Mouse (Mus musculus) spleen, embryonic (tissue): ENCODE data around the gene Mre11a.

Source experiments
- CTCF ChIA-PET: fragments of 350-600 bp; sonication (Branson Sonifier 250); formaldehyde crosslinking; loops from one replicate; lab custom pipeline; 2022; lab: Charles Lee

Mre11a gene

DNA sequence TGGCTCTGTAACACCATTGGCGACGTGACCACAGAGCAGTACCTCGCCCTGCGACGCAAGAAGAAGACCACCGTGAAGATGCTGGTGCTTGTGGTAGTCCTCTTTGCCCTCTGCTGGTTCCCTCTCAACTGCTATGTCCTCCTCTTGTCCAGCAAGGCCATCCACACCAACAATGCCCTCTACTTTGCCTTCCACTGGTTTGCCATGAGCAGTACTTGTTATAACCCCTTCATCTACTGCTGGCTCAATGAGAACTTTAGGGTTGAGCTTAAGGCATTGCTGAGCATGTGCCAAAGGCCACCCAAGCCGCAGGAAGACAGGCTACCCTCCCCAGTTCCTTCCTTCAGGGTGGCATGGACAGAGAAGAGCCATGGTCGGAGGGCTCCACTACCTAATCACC is 83.9 kb downstream of the Mre11a start:
- CTCF ChIA-PET = interaction anchor here (0.6 kb wide), 2 partner anchors 8 to 63 kb away, joined by 3 to 6 read pairs; no protein-coding TSS in a partner anchor

DNA sequence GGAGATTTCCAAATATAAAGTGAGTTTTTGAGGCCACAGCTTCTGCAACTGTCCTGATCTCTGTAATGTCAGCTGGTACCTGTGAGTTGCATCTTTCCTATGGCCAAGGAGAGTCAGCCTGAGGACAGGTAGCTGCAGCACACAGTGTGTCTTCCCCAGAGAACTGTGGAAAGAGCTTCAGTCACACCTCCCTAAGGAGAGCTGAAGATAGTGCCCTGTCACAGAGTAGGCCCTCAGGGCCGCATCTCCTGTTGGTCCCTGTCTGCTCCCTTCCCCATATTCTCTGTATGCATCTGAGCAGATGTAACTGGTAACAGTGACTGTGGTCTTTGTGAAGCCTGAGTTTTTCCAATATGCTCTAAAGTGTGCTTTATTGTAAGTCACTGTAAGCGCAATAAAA is 85.9 kb downstream of the Mre11a start:
- CTCF ChIA-PET = no interaction called here

DNA sequence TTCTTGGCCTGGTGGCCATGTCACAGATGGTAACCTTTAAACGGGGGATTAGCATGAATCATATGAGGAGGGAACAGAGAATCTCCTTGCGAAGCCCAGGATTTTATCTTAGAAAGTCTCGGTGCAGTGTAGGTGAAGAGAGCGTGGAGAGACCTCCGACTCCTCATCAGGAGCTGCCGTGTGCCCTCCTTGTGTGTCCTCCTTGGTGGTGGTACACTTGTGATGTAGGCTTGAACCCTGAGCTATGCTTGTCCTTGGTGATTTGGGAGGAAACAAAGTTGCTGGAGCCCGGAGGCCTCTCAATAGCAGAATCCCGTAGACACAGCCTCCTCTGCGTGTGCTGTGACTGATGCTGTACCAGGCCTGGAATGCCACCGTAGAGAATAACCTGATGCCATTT is 86.3 kb downstream of the Mre11a start:
- CTCF ChIA-PET = no interaction called here

DNA sequence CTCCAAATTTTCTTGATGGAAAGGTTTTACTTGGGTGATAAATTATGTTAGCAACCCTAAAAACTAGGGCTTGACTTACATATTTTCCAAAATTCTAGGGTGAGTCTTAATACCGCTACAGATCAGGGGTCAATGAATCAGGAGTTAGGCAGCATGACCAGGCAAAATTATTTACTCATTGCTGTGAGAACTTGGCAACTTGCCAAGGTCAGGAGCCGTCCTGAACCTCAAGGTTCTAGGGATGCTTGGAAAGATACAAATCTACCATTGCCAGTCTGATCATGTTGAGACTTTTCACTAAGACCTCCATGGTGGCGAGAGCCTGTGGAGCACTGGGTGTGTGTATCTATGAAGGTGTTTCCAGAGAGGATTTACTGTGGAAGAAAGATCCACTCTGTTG is 87.1 kb downstream of the Mre11a start:
- CTCF ChIA-PET = no interaction called here

DNA sequence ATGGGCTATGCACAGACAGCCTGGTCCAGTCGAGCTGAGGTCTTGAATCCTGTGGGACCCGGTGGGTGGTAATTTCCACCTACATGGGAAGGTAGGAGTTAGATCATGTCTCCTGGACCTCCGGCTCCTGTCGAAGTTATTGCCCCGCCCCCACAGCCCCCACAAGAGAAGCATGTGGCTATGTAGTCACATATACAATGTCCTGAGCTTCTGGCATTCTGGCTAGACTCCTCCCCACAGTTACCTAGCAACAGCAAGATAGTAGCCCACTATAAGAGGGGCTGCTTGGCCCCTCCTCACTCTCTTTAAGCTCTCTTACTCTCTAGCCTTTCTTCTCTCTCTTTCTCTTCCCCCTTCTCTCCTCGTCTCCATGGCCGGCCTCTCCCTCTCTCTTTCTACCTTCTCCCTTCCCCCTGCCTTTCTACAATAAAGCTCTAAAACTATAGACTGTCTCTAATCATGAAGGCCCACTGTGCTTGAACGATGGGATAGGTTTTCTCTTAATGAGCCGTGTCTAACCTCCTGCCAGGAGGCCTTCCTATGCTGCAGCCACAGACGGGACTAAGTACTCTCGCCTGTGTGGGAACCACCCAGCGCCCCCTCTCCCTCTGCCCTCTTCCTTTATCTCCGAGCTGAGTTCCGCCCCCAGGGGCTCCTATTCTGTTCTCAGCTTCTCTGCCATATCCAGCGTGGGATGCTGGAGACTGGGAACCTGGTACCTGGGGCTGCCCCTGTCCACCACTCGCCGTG is 87.9 kb downstream of the Mre11a start:
- CTCF ChIA-PET = interaction anchor here (0.9 kb wide), 1 partner anchor 143 kb away, joined by 3 read pairs; no protein-coding TSS in a partner anchor

DNA sequence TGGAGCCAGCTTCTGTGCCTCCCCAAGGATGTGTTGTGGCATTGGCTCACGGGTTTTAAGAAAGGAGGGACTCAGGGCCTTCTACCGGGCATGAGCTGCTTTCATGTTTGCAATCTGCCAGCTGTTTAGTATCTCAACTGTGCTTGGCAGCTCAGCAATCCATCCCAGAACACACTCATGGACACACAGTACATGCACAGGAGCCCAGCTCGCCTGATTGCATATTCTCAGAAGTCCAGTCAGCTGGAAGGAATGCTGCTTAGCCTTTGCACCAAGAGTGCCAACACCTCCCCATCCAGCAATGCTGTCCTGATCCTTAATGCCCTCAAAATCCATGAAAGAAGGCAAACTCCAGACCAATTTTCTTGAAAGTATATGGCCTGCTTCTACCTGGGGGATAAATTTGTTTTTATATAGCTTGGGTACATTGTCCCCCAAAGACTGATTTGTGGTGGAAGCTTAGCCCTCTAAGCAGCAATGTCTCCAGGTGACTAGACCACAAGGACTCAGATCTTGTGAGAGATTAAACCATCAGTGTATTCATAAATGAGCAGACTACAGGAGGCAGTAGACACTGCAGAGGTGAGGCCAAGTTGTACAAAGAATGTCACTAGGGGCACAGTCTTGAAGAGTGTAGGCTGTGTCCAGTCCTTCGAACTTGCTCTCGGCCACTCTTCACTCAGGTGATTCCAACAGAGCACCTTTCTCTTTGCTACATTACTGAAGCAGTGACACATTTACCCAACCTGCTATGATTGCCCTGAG is 91.5 kb downstream of the Mre11a start:
- CTCF ChIA-PET = no interaction called here

DNA sequence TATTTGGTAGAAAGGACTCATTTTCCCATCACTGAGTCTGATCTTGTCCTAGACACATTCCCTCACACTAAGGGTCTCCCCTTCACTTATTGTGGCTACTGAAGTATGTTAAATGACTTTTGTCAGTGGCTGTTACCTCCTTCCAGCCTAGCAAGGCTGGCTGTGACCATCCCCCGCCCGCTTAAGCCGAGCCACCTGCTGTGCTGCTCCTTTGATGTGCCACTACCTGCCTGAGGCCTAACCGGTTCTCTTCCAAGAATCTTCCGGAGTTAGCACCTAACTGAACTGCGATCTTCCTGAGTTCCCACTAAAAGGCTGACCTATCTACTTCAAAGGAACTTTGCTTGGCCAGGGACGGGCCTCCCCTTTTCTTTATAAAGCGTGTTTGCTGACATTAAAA is 92.1 kb downstream of the Mre11a start:
- CTCF ChIA-PET = interaction anchor here (0.6 kb wide), 1 partner anchor 8 kb away, joined by 3 read pairs; no protein-coding TSS in a partner anchor

DNA sequence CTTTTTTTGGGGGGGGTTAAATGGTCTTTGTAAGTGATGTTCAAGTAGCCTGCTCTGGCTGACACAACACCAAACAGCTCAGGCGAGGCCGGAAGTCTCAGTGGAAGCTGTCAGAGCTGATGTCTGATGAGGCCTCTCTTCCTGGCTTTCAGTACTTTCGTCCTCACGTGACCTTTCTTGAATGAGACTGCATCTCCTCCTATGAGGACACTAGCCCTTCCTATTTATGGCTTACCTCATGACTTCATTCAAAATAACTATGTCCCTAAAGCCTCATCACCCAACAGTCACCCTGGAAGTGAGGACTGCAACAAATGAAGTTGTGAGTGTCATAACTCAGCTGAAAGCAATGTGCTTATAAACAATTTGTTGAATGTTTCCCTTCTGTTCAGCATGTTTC is 100.2 kb downstream of the Mre11a start:
- CTCF ChIA-PET = no interaction called here

DNA sequence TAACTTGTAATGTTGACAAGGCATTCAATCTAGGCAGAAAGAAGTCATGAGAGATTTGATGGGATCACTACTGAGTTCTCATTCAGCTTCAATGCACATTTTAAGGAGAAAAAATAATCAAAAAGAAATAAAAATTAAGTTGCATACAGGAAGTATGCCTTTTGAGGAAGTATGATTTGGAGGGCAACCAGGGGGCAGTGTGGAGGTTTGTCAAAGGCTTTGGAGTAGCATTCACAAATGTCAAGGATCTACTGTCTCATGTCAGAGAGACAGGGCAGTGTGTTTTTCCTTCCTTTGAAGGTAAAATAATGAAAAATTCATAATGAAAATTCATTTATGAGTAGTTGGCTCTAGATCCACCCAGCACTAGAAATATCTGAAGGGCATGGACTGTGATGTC is 100.7 kb downstream of the Mre11a start:
- CTCF ChIA-PET = no interaction called here

DNA sequence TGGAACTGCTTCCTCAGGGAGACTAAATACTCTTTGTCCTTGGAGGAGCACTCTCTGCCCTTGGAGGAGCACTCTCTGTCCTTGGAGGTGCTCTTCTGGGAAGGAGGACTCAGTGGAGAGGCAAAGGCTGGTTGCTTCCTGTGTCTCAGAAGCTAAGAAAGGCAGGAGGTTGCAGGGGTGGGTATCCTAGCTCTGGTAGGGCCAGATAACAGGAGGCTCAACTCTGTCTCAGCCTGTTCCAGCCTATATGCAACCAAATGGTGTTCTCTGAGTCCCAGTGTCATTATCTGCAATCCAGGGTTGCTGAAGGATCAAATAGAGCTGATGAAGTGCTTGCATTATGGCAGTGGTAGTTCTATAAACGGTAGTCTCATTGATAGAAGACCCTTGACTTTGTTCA is 101.5 kb downstream of the Mre11a start:
- CTCF ChIA-PET = no interaction called here
